Mouse (Mus musculus) limb, embryonic 14.5 days (tissue): Measurements from ENCODE around the gene Tmem156. TPM values are rescaled to one million over a fixed set of nuclear protein-coding genes. Genes with fewer than 3 reads are reported as not detected.

ENCODE experiments used
- ATAC-seq: fragments of 200-750 bp; cut with Nextera tagmentation; 2 replicates; pipeline ENCODE4 v1.8.0; 2017; ENCODE audit warnings: low read depth, moderate number of reproducible peaks, moderate TSS enrichment; ENCODE audit not compliant: low FRiP score
- DNase-seq: peaks from one replicate; pipeline ENCODE4 v3.0.0-alpha.2; 2015; ENCODE audit warnings: low spot score
- H3K27ac ChIP-seq: fragments of 300-500 bp; sonication (generic); replicated peaks from 2 replicates; pipeline ENCODE4 v1.5.1; 2014; ENCODE audit warnings: low read depth, mild to moderate bottlenecking, low read length, moderate library complexity, mixed read lengths
- H3K27me3 ChIP-seq: fragments of 300-500 bp; sonication (generic); 2 replicates; pipeline ENCODE4 v1.6.1; 2014; ENCODE audit warnings: low read length, mixed read lengths; ENCODE audit not compliant: control insufficient read depth, insufficient read depth
- H3K36me3 ChIP-seq: fragments of 300-500 bp; sonication (generic); 2 replicates; pipeline ENCODE4 v1.6.1; 2014; ENCODE audit warnings: mild to moderate bottlenecking, low read length, moderate library complexity, mixed read lengths; ENCODE audit not compliant: control insufficient read depth, insufficient read depth
- H3K4me1 ChIP-seq: fragments of 300-500 bp; sonication (generic); 2 replicates; pipeline ENCODE4 v1.6.1; 2014; ENCODE audit warnings: antibody characterized with exemption, low read length, mixed read lengths; ENCODE audit not compliant: control insufficient read depth, insufficient read depth
- H3K4me2 ChIP-seq: fragments of 300-500 bp; sonication (generic); replicated peaks from 2 replicates; pipeline ENCODE4 v1.6.1; 2014; ENCODE audit warnings: low read depth, mild to moderate bottlenecking, low read length, moderate library complexity; ENCODE audit not compliant: severe bottlenecking
- H3K4me3 ChIP-seq: fragments of 300-500 bp; sonication (generic); replicated peaks from 2 replicates; pipeline ENCODE4 v1.5.1; 2014; ENCODE audit warnings: low read length
- H3K9ac ChIP-seq: fragments of 300-500 bp; sonication (generic); 2 replicates; pipeline ENCODE4 v1.6.1; 2014; ENCODE audit warnings: mild to moderate bottlenecking, low read depth, low read length, moderate library complexity; ENCODE audit not compliant: severe bottlenecking
- H3K9me3 ChIP-seq: fragments of 300-500 bp; sonication (generic); 2 replicates; pipeline ENCODE4 v1.6.1; 2016; ENCODE audit warnings: low read length; ENCODE audit not compliant: control insufficient read depth
- POLR2A ChIP-seq: fragments of 200-500 bp; IDR thresholded peaks from 2 replicates; pipeline ENCODE4 v1.8.0; 2012; ENCODE audit warnings: inconsistent platforms, mild to moderate bottlenecking, moderate library complexity, borderline replicate concordance; ENCODE audit not compliant: insufficient read depth, insufficient read length; ENCODE audit errors: extremely low read depth
- WGBS: fragments of 180-500 bp; shearing (Covaris S2); extraction: QIAGEN DNeasy Blood & Tissue Kit; methylation state at CpG from one replicate; pipeline ENCODE4 v1.1.7; 2014; 5-methylcytosine and 5-hydroxymethylcytosine counted together
- polyA plus RNA-seq, 2 experiments: library from polyadenylated mRNA; depleted of rRNA in 1 of 2; stranded (reverse) in 1 of 2; unstranded in 1 of 2; fragments of >200 nt; fragmentation: Nextera tagmentation in 1 of 2; extraction: Ambion mirVana in 1 of 2; gene quantifications; 2 replicates each; pipeline versions ENCODE4 v1.2.1 to v1.2.3; 2012 to 2014

Gene Tmem156
- polyA plus RNA-seq, 2 experiments = 0.88 to 1.1 TPM

GRCm38 (mm10) chr5:65049880-65050279, 42.1 kb downstream of the Tmem156 start:
- no peak for DNase-seq

DNA sequence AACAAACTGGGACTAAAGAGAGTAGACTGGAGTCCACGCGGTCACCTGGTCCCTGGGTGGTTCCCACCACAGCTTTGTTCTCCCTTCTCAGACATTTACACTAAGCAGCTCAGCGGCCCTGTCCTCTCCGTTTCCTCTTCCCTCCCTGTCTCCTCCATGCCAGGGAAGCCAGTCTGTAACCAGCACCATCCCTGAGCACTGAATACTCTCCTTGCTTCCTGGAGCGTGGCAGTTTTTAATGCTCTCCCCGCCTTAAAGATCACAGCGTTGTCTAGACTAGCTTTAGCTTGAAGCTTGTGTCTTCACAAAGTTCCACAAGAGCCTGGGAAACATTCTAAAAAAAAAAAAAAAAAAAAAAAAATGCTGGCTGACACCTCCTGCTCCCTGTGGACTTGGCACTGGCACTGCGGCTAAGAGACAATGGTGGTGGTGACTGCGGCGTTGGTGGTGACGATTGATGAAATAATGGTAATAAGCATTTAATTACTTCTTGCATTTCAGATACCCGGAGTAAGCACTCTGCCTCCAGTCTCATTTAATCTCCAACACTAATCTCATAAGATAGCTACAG, 44.6 kb downstream of the Tmem156 start:
- Histone ChIP-seq H3K27ac (no peak overlapping the region), H3K9me3 (no peaks in the 10 kb centered on the region), H3K36me3 (no peaks in the 10 kb centered on the region), H3K27me3 (no peaks in the 10 kb centered on the region), H3K4me3 (no peak overlapping the region), H3K4me2 (no peak overlapping the region), H3K4me1 (no peaks in the 10 kb centered on the region), H3K9ac (no peak overlapping the region)
- no peak for DNase-seq
- WGBS = 77% methylated on average over 12 of the region's 12 CpGs
- TF ChIP-seq POLR2A = no peak
- ATAC-seq = no peak

More at GRCm38 (mm10) chr5:65049880-65050279, 42.1 kb downstream of the Tmem156 start:
- Histone ChIP-seq H3K27ac (no peak overlapping the region), H3K4me1 (no peaks in the 10 kb centered on the region), H3K4me2 (no peak overlapping the region), H3K36me3 (no peaks in the 10 kb centered on the region), H3K9ac (no peak overlapping the region), H3K4me3 (no peak overlapping the region), H3K27me3 (no peaks in the 10 kb centered on the region), H3K9me3 (no peaks in the 10 kb centered on the region)
- WGBS = 84% methylated on average over 5 of the region's 5 CpGs
- no peak for TF ChIP-seq POLR2A
- ATAC-seq = no peak

DNA sequence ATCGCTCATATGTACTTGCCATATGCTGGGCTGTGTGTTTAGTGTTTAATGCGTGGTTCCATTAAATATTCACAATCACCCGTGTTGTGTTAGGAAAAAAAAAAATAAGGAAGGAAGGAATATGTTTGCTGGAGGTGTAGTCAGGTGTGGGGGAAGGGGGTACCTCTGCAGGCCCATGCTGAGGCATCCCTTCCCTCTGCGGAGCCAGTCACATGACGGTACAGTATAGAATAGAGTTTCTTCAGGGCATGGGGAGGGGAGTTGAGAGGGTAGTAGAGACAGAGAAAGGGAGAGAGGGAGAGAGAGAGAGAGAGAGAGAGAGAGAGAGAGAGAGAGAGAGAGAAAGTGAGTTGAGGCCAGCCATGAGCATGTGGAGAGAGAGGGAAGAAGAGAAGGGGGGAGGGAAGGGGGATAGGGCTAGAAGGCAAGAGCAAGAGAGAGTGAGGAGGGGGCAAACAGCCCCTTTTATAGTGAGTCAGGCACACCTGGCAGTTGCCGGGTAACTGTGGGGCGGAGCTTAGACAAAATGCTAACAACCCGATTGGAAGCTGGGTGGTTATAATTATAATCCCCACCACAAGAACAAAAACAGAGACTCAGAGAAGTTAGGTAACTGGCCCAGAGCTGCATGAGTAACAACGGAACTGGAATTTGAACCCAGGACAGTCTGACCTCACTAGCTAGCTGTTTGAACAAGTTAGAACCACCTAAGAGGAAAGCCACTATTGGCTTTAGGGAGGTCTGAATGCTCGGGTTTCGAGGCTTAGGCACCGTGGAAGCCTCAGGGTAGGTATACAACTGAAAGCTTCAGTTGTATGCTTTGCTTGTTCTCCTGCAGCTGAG, 45.3 kb downstream of the Tmem156 start:
- Histone ChIP-seq H3K27me3 (no peaks in the 10 kb centered on the region), H3K9ac (no peak overlapping the region), H3K4me1 (no peaks in the 10 kb centered on the region), H3K9me3 (no peaks in the 10 kb centered on the region), H3K4me3 (no peak overlapping the region), H3K36me3 (peaks cover 1% of the 10 kb centered on the region), H3K27ac (no peak overlapping the region), H3K4me2 (no peak overlapping the region)
- 57% methylated on average over 12 of the region's 12 CpGs for WGBS
- no peak for DNase-seq
- no peak for TF ChIP-seq POLR2A
- ATAC-seq = no peak

- no peak for TF ChIP-seq POLR2A
- DNase-seq = no peak
- Histone ChIP-seq H3K9ac (no peak overlapping the region), H3K27ac (no peak overlapping the region), H3K4me1 (no peaks in the 10 kb centered on the region), H3K36me3 (peaks cover 8% of the 10 kb centered on the region), H3K4me2 (no peak overlapping the region), H3K27me3 (no peaks in the 10 kb centered on the region), H3K9me3 (no peaks in the 10 kb centered on the region), H3K4me3 (no peak overlapping the region)
- WGBS = 83% methylated on average over 6 of the region's 6 CpGs
- ATAC-seq = no peak
These were observed 46.1 kb downstream of the Tmem156 start for GRCm38 (mm10) chr5:65045642-65046370.

GRCm38 (mm10) chr5:65043407-65043895, 48.5 kb downstream of the Tmem156 start:
- ATAC-seq = no peak

More at GRCm38 (mm10) chr5:65043407-65043895, 48.5 kb downstream of the Tmem156 start:
- TF ChIP-seq POLR2A = no peak
- Histone ChIP-seq H3K36me3 (peaks cover 11% of the 10 kb centered on the region), H3K27ac (no peak overlapping the region), H3K4me1 (peaks cover 10% of the 10 kb centered on the region), H3K9ac (no peak overlapping the region), H3K27me3 (no peaks in the 10 kb centered on the region), H3K9me3 (no peaks in the 10 kb centered on the region), H3K4me3 (no peak overlapping the region), H3K4me2 (no peak overlapping the region)
- no peak for DNase-seq
- 65% methylated on average over 11 of the region's 11 CpGs for WGBS
